Comparison of ENCODE assay signal across 27 mouse cellular contexts in the genomic region with DNA sequence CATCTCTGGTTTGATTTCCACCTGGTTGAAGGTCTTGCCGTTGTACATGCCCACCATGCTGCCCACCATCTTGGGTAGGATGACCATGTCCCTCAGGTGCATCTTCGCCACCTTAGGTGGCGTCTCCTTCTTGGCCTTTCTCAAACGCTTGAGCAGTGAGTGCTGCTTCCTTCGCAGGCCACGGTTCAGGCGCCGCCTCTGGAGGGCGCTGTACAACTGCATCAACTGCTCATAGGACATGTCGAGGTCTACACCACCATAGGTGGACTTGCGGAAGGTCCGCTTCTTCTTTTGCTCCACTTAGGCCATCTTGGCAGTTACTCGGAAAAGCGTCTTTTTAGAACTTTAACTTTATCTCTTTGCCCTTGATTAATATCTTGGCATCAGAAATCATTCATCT. TPM values are rescaled to one million over a fixed set of nuclear protein-coding genes. Genes with fewer than 3 reads are reported as not detected.
"Had no signal": no experiment of that assay in that cellular context is flagged by ENCODE, and none has a peak within 500 bp of the region (broad histone marks: within the 10 kb centered on the region; RNA-seq: fewer than 3 reads in every experiment).

No protein-coding gene starts in this region.

- H3K9ac ChIP-seq: lung, embryonic 14.5 days; midbrain, embryonic 13.5 days; midbrain, embryonic 15.5 days; neural tube, embryonic 13.5 days; neural tube, embryonic 15.5 days had no signal

- H3K4me2 ChIP-seq: lung, embryonic 14.5 days; midbrain, embryonic 11.5 days; midbrain, embryonic 13.5 days; midbrain, embryonic 15.5 days; neural tube, embryonic 13.5 days; neural tube, embryonic 15.5 days had no signal

- H3K9me3 ChIP-seq: midbrain, embryonic 13.5 days; midbrain, embryonic 15.5 days; neural tube, embryonic 13.5 days; neural tube, embryonic 15.5 days had no signal

- H3K27ac ChIP-seq: macrophage; midbrain, embryonic 13.5 days; midbrain, embryonic 15.5 days; neural tube, embryonic 13.5 days; neural tube, embryonic 15.5 days had no signal

- DNase-seq: lung, adult 18-20 months; lung, embryonic 14.5 days; lung, postnatal 10 days; retina, postnatal 1 day; right cerebral cortex, adult 18-20 months; right cerebral cortex, postnatal 25 days; right cerebral cortex, postnatal 4 days; spleen, adult 18-20 months; thymus, adult 2 months; thymus, postnatal 25 days; thymus, postnatal 4 days had no signal

- H3K36me3 ChIP-seq: midbrain, embryonic 13.5 days; midbrain, embryonic 15.5 days; neural tube, embryonic 13.5 days; neural tube, embryonic 15.5 days had no signal

- ATAC-seq: midbrain, embryonic 13.5 days; midbrain, embryonic 15.5 days had no signal

- H3K27me3 ChIP-seq: megakaryocyte, embryonic 14.5 days; midbrain, embryonic 13.5 days; midbrain, embryonic 15.5 days; neural tube, embryonic 13.5 days; neural tube, embryonic 15.5 days had no signal

- H3K4me1 ChIP-seq: megakaryocyte, embryonic 14.5 days; midbrain, embryonic 13.5 days; midbrain, embryonic 15.5 days; neural tube, embryonic 13.5 days; neural tube, embryonic 15.5 days had no signal

- H3K4me3 ChIP-seq: megakaryocyte, embryonic 14.5 days; midbrain, embryonic 13.5 days; midbrain, embryonic 15.5 days; myocyte; neural tube, embryonic 13.5 days; neural tube, embryonic 15.5 days had no signal

RNA-seq across cellular contexts. Expression of a gene that starts 5.1 kb away (rescaled TPM):
- total RNA-seq: megakaryocyte progenitor cell, adult 5-6 weeks had no signal
- polyA plus RNA-seq: liver, embryonic 16.5 days; lung, embryonic 14.5 days; lung, embryonic 16.5 days; macrophage; midbrain, embryonic 11.5 days; midbrain, embryonic 13.5 days; midbrain, embryonic 15.5 days; myocyte; neural tube, embryonic 11.5 days; neural tube, embryonic 13.5 days; neural tube, embryonic 15.5 days; small intestine, adult 2 months; stomach, embryonic 14.5 days; stomach, embryonic 16.5 days; thymus, adult 2 months; urinary bladder, adult 2 months had no signal
